Mouse (Mus musculus) kidney, embryonic 14.5 days (tissue): Measurements from ENCODE around the gene Wbp2. TPM values are rescaled to one million over a fixed set of nuclear protein-coding genes. Genes with fewer than 3 reads are reported as not detected.
"Not testable (repeated sequence)": the region's sequence is repeated elsewhere in the genome, so short reads cannot be mapped to it uniquely, and the experiment has no call there.

ENCODE experiments used
- ATAC-seq: fragments of 200-750 bp; cut with Nextera tagmentation; 2 replicates; pipeline ENCODE4 v1.8.0; 2017; ENCODE audit warnings: moderate number of reproducible peaks, mild to moderate bottlenecking, moderate TSS enrichment, moderate library complexity; ENCODE audit not compliant: low FRiP score, low TSS enrichment
- H3K27ac ChIP-seq: fragments of 300-500 bp; sonication (generic); 2 replicates; pipeline ENCODE4 v1.5.1; 2014; ENCODE audit warnings: low read depth, mild to moderate bottlenecking, low read length, moderate library complexity, mixed read lengths
- H3K27me3 ChIP-seq: fragments of 300-500 bp; sonication (generic); 2 replicates; pipeline ENCODE4 v1.6.1; 2014; ENCODE audit warnings: mild to moderate bottlenecking, low read length; ENCODE audit not compliant: control insufficient read depth, insufficient read depth
- H3K36me3 ChIP-seq: fragments of 300-500 bp; sonication (generic); 2 replicates; pipeline ENCODE4 v1.6.1; 2014; ENCODE audit warnings: low read length, mixed read lengths; ENCODE audit not compliant: control insufficient read depth, insufficient read depth
- H3K4me1 ChIP-seq: fragments of 300-500 bp; sonication (generic); 2 replicates; pipeline ENCODE4 v1.6.1; 2014; ENCODE audit warnings: low read length, mixed read lengths; ENCODE audit not compliant: control insufficient read depth, insufficient read depth
- H3K4me2 ChIP-seq: fragments of 300-500 bp; sonication (generic); replicated peaks from 2 replicates; pipeline ENCODE4 v1.6.1; 2014; ENCODE audit warnings: low read depth, mild to moderate bottlenecking, low read length
- H3K4me3 ChIP-seq: fragments of 300-500 bp; sonication (generic); 2 replicates; pipeline ENCODE4 v1.5.1; 2014; ENCODE audit warnings: mild to moderate bottlenecking, low read length
- H3K9ac ChIP-seq: fragments of 300-500 bp; sonication (generic); 2 replicates; pipeline ENCODE4 v1.6.1; 2014; ENCODE audit warnings: low read depth, mild to moderate bottlenecking, low read length, moderate library complexity
- H3K9me3 ChIP-seq: fragments of 300-500 bp; sonication (generic); 2 replicates; pipeline ENCODE4 v1.6.1; 2016; ENCODE audit warnings: low read length; ENCODE audit not compliant: control insufficient read depth
- WGBS: fragments of 180-500 bp; shearing (Covaris S2); extraction: QIAGEN DNeasy Blood & Tissue Kit; methylation state at CpG from one replicate; pipeline ENCODE4 v1.1.7; 2014; 5-methylcytosine and 5-hydroxymethylcytosine counted together
- polyA plus RNA-seq: library from polyadenylated mRNA; unstranded; fragments of >200 nt; fragmentation: Nextera tagmentation; extraction: Ambion mirVana; gene quantifications from 2 replicates; pipeline ENCODE4 v1.2.1, GENCODE M21; 2014

Gene Wbp2
- polyA plus RNA-seq, 1 experiment from 2014 or later: 80.2 TPM

DNA sequence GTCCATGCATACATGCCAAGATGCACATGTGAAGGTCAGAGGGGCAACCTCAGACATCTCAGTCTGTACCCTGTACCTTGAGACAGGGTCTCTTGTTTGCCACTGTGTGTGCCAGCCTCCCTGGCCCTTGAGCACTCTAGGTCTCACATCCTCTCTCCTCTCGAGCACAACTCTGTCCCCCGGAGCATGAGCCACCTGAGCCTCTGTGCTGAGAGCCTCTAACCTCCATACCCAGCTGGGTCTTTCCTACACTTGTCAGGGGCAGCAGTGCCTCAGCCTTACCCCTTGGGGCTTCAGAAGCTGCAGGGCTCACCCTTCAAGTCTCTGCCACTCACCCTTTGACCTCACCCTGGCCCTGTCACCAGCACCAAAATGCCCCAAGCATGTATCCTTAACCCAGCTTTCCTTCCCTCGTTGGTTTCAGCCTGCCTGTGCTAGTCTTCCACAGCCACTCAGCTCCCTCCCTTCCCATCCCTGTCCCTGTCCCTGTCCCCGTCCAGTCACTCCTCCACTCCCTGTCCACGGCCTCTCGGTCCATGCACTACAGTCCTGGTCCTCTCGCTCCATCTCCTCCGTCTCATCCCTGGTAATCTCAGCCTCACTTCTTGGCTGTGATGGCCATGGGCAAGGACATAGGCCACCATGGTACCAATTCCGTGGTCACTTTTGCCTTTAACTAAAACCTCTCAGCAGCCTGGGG, 42.4 kb upstream of the Wbp2 start:
- peaks cover 23% of the 10 kb centered on the region for H3K36me3 ChIP-seq
- WGBS: 78% methylated on average over 9 of the region's 9 CpGs
- no peak overlapping the region for H3K4me2 ChIP-seq
- H3K4me3 ChIP-seq: no peak overlapping the region
- peaks cover 7% of the 10 kb centered on the region for H3K4me1 ChIP-seq
- no peak overlapping the region for H3K9ac ChIP-seq
- H3K27ac ChIP-seq: no peak overlapping the region
- H3K9me3 ChIP-seq: no peaks in the 10 kb centered on the region
- H3K27me3 ChIP-seq: no peaks in the 10 kb centered on the region
- ATAC-seq: no peak

DNA sequence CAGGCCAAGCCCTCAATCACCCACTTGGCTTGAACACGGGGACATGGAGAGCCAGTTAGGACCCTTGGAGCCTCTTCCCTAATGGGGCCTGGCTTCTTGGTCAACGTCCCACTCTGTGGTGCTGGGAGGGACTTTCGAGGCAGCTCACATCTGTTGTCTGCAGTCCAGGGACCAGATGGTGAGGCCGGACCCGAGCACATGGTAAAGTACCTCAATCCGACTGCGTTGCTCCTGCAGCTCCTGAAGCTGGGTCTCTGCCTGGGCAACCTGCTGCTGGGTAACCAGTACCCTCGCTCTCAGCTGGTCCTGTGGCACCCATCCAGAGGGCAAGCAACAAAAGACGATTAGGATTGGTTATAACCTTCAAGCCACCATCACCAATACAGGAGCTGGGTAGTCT, 41.2 kb upstream of the Wbp2 start:
- no peak overlapping the region for H3K4me3 ChIP-seq
- H3K9ac ChIP-seq: no peak overlapping the region
- 71% methylated on average over 9 of the region's 9 CpGs for WGBS
- peaks cover 7% of the 10 kb centered on the region for H3K4me1 ChIP-seq
- H3K9me3 ChIP-seq: no peaks in the 10 kb centered on the region
- H3K27ac ChIP-seq: no peak overlapping the region; the same call in 1 of the 2 replicates
- no peak for ATAC-seq
- H3K4me2 ChIP-seq: peak overlapping the region; percentile 35; the same call in 1 of the 2 replicates
- H3K27me3 ChIP-seq: no peaks in the 10 kb centered on the region
- peaks cover 12% of the 10 kb centered on the region for H3K36me3 ChIP-seq

DNA sequence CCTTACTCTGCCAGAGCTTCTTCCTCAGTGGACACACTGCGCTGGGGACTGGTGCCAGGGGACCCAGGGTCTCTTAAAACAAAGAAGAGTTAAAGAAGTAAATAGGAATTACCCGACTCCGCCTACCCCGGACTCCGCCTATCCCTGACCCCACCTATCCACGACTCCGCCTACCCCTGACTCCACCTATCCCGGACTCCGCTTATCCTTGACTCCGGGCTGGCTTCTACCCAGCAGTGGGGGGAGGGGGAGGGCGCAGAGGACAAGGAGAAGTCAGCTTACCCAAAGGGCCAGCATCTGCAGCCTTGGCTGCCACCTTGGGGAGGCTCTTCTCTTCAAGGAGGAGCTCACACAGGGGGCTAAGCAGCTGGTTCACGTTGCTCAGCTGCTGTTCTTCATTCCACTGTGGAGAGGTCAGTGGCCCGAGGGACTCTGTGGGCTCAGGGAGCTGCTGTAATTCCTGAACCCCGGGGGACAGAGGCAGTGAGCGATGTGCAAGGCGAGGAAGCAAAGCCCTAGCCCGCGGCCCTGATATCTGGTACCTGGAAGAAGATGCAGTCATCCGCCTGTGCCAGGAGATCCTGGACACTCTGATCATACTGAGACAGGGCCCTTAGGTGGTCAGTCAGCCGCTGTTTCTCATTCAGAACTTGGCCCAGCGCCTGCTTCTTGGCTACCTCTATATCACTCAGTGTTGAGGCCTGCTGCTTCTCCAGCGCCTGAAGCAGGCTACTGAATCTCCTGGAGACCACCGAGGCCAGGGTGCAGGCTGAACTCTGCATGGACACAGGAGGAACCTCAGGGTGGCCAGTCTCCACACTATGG, 40.6 kb upstream of the Wbp2 start, which contains the start of gene Trim47:
Trim47 (minus strand) TSS at position 55 of the 825 bp plus-strand sequence.
- ATAC-seq: peak; percentile 48
- WGBS: 26% methylated on average over 23 of the region's 23 CpGs
- peak within 1 kb of the TSS; percentile 35 for H3K4me2 ChIP-seq
- peak within 1 kb of the TSS; percentile 22 for H3K4me3 ChIP-seq
- H3K36me3 ChIP-seq: peaks cover 10% of the 10 kb centered on the region
- H3K27ac ChIP-seq: no peak within 1 kb of the TSS; the same call in 1 of the 2 replicates
- no peaks in the 10 kb centered on the region for H3K27me3 ChIP-seq
- no peaks in the 10 kb centered on the region for H3K9me3 ChIP-seq
- H3K9ac ChIP-seq: no peak within 1 kb of the TSS
- H3K4me1 ChIP-seq: peaks cover 7% of the 10 kb centered on the region

DNA sequence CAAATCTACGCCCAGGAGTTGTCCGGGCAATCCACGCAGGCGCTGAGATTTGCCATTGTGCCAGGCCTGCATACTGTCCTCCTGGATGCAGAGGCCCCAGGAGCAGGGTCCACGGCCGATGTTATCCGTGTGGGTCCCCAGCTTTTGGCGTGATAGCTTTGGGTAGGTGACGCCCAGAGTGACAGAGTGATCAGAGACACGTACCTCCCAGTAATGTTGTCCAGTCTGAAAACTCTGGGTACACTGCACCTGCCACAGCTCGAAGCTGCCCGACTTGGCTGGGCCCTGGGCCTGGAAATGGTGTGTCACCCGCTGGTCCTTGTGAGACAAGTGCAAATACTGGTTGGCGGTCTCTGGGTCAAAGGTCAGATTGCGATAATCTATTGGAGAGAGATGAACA, 39.5 kb upstream of the Wbp2 start:
- Histone ChIP-seq H3K9me3 (no peaks in the 10 kb centered on the region), H3K9ac (no peak overlapping the region), H3K27me3 (no peaks in the 10 kb centered on the region), H3K27ac (no peak overlapping the region), H3K4me1 (peaks cover 7% of the 10 kb centered on the region), H3K36me3 (peaks cover 8% of the 10 kb centered on the region; the same call in 1 of the 2 replicates), H3K4me3 (no peak overlapping the region), H3K4me2 (no peak overlapping the region)
- ATAC-seq: no peak
- 96% methylated on average over 15 of the region's 15 CpGs for WGBS

DNA sequence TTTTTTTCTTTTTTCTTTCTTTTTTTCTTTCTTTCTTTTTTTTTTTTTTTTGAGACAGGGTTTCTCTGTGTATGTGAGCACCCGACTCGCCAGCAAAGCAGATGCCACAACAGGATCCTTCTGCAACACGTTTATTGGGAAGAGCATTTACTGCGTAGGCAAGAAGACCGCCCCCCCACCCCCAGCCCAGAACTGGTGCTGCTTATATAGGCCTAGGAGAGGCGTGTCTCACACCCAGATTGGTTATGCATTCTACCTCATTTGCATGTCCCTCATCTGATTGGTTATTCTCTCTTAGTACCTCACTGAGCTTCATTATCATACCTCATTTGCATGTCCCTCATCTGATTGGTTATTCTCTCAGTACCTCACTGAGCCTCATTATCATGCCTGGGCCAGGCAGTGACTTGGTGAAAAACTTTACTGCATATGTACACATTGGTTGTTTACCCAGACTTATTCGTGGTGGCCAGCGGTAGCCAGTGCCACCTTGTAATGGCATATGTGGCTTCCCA, 35.0 kb upstream of the Wbp2 start:
- not testable (repeated sequence) for H3K27ac ChIP-seq, ATAC-seq, H3K9me3 ChIP-seq, H3K4me3 ChIP-seq, H3K27me3 ChIP-seq, H3K9ac ChIP-seq, H3K4me2 ChIP-seq, H3K4me1 ChIP-seq, H3K36me3 ChIP-seq
- WGBS: 94% methylated on average over 8 of the region's 8 CpGs

DNA sequence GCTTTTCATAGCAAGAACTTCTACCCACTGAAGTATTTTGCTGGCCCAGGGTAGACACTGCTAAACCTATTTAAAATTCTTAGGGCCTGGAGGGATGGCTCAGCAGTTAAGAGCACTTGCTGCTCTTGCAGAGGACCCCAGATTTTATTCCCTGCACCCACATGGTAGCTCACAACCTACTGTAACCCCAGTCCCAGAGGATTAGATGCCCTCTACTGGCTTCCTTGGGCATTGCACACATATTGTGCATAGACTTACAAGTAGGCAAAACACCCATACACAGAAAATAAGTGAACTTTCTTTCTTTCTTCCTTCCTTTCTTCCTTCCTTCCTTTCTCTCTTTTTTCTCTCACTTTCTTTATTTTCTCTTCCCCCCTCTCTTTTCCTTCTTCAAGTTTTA, 31.0 kb upstream of the Wbp2 start:
- Histone ChIP-seq H3K4me3 (no peak overlapping the region), H3K4me1 (no peaks in the 10 kb centered on the region), H3K36me3 (0 out of 2 replicates have a peak, but pooled peaks cover 4% of the 10 kb centered on the region), H3K27ac (no peak overlapping the region), H3K27me3 (no peaks in the 10 kb centered on the region), H3K4me2 (no peak overlapping the region), H3K9me3 (no peaks in the 10 kb centered on the region), H3K9ac (no peak overlapping the region)
- ATAC-seq: no peak

DNA sequence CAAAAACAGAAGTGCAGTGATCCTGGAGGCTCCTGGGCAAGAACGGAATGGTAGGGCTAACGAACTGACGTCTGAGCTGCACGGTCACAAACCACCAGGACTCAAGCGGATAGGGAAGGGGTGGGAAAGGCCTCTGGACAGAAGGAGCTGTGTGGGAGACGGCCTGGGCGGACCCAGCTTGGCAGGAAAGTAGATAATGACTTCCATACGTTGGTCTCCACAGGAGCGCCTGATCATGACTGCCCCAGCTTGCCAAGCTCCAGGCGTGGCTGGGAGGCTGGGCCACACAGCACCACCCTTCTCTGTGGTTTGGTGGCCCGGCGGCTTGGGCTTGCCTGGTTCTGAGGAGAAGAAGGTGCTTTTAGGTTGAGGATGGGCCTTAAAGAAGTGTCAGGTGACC, 30.4 kb upstream of the Wbp2 start:
- H3K9ac ChIP-seq: no peak overlapping the region
- no peak overlapping the region for H3K27ac ChIP-seq

DNA sequence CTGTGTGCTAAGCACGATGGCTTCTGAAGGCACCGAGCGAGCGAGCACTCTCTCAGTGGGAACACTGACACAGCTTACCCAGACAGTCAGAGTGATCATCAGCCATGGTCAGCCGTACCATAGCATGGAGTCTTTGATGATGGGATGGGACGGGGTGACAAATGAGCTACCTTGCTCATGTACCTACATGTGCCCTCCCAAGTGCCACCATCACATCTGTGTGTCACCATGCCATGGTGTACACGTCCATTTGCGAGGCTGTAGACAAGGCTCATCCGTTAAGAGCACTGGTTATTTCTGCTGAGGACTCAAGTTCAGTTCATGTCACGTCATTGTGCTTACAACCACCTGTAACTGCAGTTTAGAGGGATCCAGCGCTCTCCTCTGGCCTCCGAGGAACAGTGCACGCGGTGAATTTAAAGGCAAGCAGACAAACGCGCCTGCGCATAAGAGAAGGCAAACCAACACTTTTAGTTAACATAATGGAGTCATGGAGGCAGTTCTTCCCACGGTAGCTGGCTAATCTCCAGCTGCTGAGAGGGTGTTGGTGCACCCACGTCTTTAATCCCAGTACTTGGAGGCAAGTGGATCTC, 24.9 kb upstream of the Wbp2 start:
- Histone ChIP-seq H3K27ac (no peak overlapping the region), H3K27me3 (peaks cover 35% of the 10 kb centered on the region), H3K4me1 (peaks cover 25% of the 10 kb centered on the region), H3K9me3 (no peaks in the 10 kb centered on the region), H3K9ac (no peak overlapping the region), H3K4me3 (no peak overlapping the region), H3K4me2 (no peak overlapping the region), H3K36me3 (no peaks in the 10 kb centered on the region)
- 87% methylated on average over 19 of the region's 19 CpGs for WGBS
- ATAC-seq: no peak

More for the DNA sequence above, 30.4 kb upstream of the Wbp2 start:
- Histone ChIP-seq H3K27me3 (no peaks in the 10 kb centered on the region), H3K4me2 (no peak overlapping the region), H3K36me3 (no peaks in the 10 kb centered on the region), H3K9me3 (no peaks in the 10 kb centered on the region), H3K4me1 (no peaks in the 10 kb centered on the region), H3K4me3 (no peak overlapping the region)
- no peak for ATAC-seq
- 59% methylated on average over 12 of the region's 12 CpGs for WGBS
